Mouse (Mus musculus) heart, embryonic 11.5 days (tissue): ENCODE results near the gene Stxbp4. TPM values are rescaled to one million over a fixed set of nuclear protein-coding genes. Genes with fewer than 3 reads are reported as not detected.

ENCODE experiments used
- ATAC-seq: fragments of 200-750 bp; cut with Nextera tagmentation; replicated peaks from 2 replicates; pipeline ENCODE4 v1.8.0; 2017; ENCODE audit warnings: moderate library complexity; ENCODE audit not compliant: insufficient number of reproducible peaks, low FRiP score, low TSS enrichment
- H3K27ac ChIP-seq: fragments of 300-500 bp; sonication (generic); 2 replicates; pipeline ENCODE4 v1.5.1; 2014; ENCODE audit warnings: mild to moderate bottlenecking, low read depth, low read length
- H3K27me3 ChIP-seq: fragments of 300-500 bp; sonication (generic); 2 replicates; pipeline ENCODE4 v1.6.1; 2014; ENCODE audit warnings: mild to moderate bottlenecking, low read length, mixed read lengths; ENCODE audit not compliant: control insufficient read depth, insufficient read depth
- H3K36me3 ChIP-seq: fragments of 300-500 bp; sonication (generic); 2 replicates; pipeline ENCODE4 v1.6.1; 2014; ENCODE audit warnings: mild to moderate bottlenecking, low read length, moderate library complexity, mixed read lengths; ENCODE audit not compliant: control insufficient read depth, insufficient read depth
- H3K4me1 ChIP-seq: fragments of 300-500 bp; sonication (generic); 2 replicates; pipeline ENCODE4 v1.6.1; 2014; ENCODE audit warnings: low read length; ENCODE audit not compliant: control insufficient read depth, insufficient read depth
- H3K4me2 ChIP-seq: fragments of 300-500 bp; sonication (generic); 2 replicates; pipeline ENCODE4 v1.6.1; 2014; ENCODE audit warnings: mild to moderate bottlenecking, moderate library complexity
- H3K4me3 ChIP-seq: fragments of 300-500 bp; sonication (generic); 2 replicates; pipeline ENCODE4 v1.5.1; 2014; ENCODE audit warnings: low read depth, low read length
- H3K9ac ChIP-seq: fragments of 300-500 bp; sonication (generic); 2 replicates; pipeline ENCODE4 v1.6.1; 2014; ENCODE audit warnings: mild to moderate bottlenecking, low read depth, low read length, moderate library complexity
- H3K9me3 ChIP-seq: fragments of 300-500 bp; sonication (generic); replicated peaks from 2 replicates; pipeline ENCODE4 v1.6.1; 2016; ENCODE audit warnings: low read length; ENCODE audit not compliant: control insufficient read depth
- WGBS: fragments of 180-500 bp; shearing (Covaris S2); extraction: QIAGEN DNeasy Blood & Tissue Kit; methylation state at CpG from one replicate; pipeline ENCODE4 v1.1.7; 2014; ENCODE audit not compliant: insufficient replicate concordance; 5-methylcytosine and 5-hydroxymethylcytosine counted together
- polyA plus RNA-seq: library from polyadenylated mRNA; unstranded; fragments of >200 nt; fragmentation: Nextera tagmentation; extraction: Ambion mirVana; gene quantifications from 2 replicates; pipeline ENCODE4 v1.2.1, GENCODE M21; 2014

Stxbp4 gene
- polyA plus RNA-seq, 1 experiment from 2014 or later = 21.0 TPM

GRCm38 (mm10) chr11:90677027-90677426, 39.1 kb upstream of the Stxbp4 start:
- WGBS = 89% methylated on average over 7 of the region's 7 CpGs
- ATAC-seq = no peak
- no peaks in the 10 kb centered on the region for H3K27me3 ChIP-seq
- no peak overlapping the region for H3K9ac ChIP-seq
- no peaks in the 10 kb centered on the region for H3K9me3 ChIP-seq
- H3K4me2 ChIP-seq = no peak overlapping the region
- no peak overlapping the region for H3K27ac ChIP-seq
- peaks cover 3% of the 10 kb centered on the region; the same call in 1 of the 2 replicates for H3K36me3 ChIP-seq
- no peak overlapping the region for H3K4me3 ChIP-seq
- peaks cover 10% of the 10 kb centered on the region for H3K4me1 ChIP-seq

- no peak overlapping the region for H3K9ac ChIP-seq
- peaks cover 5% of the 10 kb centered on the region; the same call in 1 of the 2 replicates for H3K36me3 ChIP-seq
- H3K27ac ChIP-seq = no peak overlapping the region
- H3K4me2 ChIP-seq = no peak overlapping the region
- no peak overlapping the region for H3K4me3 ChIP-seq
- H3K4me1 ChIP-seq = peaks cover 10% of the 10 kb centered on the region
- WGBS = 71% methylated on average over 5 of the region's 5 CpGs
- peak; percentile 75 for ATAC-seq
- no peaks in the 10 kb centered on the region for H3K27me3 ChIP-seq
- H3K9me3 ChIP-seq = no peaks in the 10 kb centered on the region
Observed at GRCm38 (mm10) chr11:90675479-90676110, 37.7 kb upstream of the Stxbp4 start.

DNA sequence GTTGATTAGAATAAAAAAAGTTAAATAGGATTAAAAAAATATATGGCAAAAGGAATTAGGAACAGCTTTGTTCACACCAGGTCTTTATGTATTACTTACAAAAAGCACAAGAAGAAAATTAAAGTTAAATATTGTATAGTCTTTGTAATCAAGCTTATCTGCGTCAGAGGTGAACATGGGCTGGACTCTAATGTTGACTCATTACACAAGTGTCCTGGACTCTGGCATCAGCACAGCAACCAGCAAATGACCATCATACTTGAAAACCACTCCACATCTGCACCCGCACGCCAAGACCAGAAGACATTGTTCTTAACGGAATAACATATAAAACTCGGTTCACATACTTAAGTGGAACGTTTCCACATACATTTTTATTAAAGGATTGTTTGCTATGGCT, 29.4 kb upstream of the Stxbp4 start:
- H3K36me3 ChIP-seq = peaks cover 10% of the 10 kb centered on the region
- 90% methylated on average over 6 of the region's 6 CpGs for WGBS

DNA sequence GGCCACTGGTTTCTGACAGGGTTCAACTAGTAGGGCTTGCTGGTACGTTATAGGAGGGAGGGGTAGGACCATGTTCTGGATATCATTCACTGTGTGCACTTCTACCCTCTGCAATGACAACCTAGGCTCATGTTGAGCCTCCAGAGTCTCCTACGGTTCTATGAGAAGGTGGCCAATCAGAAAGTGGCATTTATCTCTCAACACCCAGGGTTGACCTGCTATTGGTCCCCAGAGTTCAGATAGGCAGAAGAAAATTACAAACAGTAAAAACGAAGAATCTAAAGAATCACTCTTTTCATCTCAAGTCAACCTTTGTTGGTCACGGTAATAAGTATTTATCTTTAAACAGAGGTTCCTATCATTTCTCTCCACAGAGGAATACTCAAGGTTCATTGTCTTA, 29.0 kb upstream of the Stxbp4 start:
- H3K4me2 ChIP-seq = 0 out of 2 replicates have a peak overlapping the region, but pooled peaks have one; percentile 16
- H3K9me3 ChIP-seq = no peaks in the 10 kb centered on the region
- H3K36me3 ChIP-seq = peaks cover 10% of the 10 kb centered on the region
- H3K27me3 ChIP-seq = no peaks in the 10 kb centered on the region
- no peak overlapping the region for H3K4me3 ChIP-seq
- no peak; the same call in 1 of the 2 replicates for ATAC-seq
- peaks cover 30% of the 10 kb centered on the region for H3K4me1 ChIP-seq
- WGBS = 70% methylated on average over 4 of the region's 4 CpGs
- no peak overlapping the region for H3K27ac ChIP-seq
- no peak overlapping the region for H3K9ac ChIP-seq

More for the DNA sequence above, 29.4 kb upstream of the Stxbp4 start:
- Histone ChIP-seq H3K9ac (no peak overlapping the region), H3K4me2 (no peak overlapping the region), H3K27me3 (no peaks in the 10 kb centered on the region), H3K4me1 (peaks cover 30% of the 10 kb centered on the region), H3K4me3 (no peak overlapping the region), H3K27ac (no peak overlapping the region), H3K9me3 (no peaks in the 10 kb centered on the region)
- no peak for ATAC-seq

DNA sequence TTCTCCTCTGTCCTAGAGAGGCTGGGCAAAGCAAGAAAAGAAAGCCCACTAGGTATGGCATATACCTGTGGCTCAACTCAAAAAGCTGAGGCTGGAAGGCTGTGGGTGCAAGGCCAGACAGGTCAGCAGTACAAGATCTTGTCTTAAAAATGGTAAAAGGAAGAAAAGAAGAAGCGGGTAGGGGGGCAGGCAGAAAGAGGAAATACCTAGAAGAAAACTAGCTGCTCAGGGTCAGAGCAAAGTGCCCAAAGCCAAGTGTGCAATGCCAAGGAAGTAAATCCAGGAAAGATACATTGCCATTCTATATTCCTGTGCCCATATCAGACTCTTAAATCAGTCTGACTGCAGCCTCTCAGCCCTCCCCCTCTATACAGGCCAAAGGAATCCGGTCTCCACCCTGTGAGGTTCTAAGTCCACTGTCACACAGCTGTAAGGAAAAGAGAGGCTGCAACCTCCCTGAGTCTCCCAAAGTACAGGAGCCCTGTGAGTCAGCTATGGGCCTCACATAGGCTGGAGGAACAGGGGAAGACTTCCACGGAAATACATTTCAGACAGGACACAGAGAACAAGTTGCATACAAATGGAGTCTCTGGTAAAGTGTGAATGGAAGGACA, 28.4 kb upstream of the Stxbp4 start:
- Histone ChIP-seq H3K4me1 (peaks cover 30% of the 10 kb centered on the region), H3K36me3 (peaks cover 10% of the 10 kb centered on the region), H3K27me3 (no peaks in the 10 kb centered on the region), H3K4me3 (no peak overlapping the region), H3K9ac (no peak overlapping the region), H3K27ac (peak overlapping the region; percentile 31; the same call in 1 of the 2 replicates), H3K9me3 (no peaks in the 10 kb centered on the region), H3K4me2 (peak overlapping the region; percentile 16; the same call in 1 of the 2 replicates)
- 67% methylated on average over 3 of the region's 3 CpGs for WGBS
- peak; percentile 60; the same call in 1 of the 2 replicates for ATAC-seq

DNA sequence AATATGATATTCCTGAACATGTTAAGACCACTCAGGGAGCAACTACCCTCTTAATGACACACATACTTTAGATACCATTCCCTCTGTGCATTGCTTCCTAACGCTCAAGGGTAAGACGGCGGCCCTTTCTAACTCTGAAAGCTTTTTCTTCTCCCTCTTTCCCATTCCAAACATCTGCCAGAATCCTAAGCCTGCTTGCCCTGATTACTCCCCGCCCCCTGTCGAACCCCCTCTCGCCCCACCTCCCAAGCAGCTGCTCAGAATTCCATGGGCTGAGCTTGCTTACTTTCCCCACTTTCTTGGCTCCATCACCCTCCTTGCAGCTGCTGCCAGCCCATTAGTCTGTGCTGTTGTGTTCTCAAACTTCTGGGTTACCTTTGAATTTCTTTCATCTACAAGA, 27.3 kb upstream of the Stxbp4 start:
- Histone ChIP-seq H3K4me2 (peak overlapping the region; percentile 17), H3K27ac (peak overlapping the region; percentile 89), H3K4me3 (no peak overlapping the region), H3K27me3 (no peaks in the 10 kb centered on the region), H3K36me3 (peaks cover 10% of the 10 kb centered on the region), H3K4me1 (peaks cover 30% of the 10 kb centered on the region), H3K9ac (0 out of 2 replicates have a peak overlapping the region, but pooled peaks have one; percentile 24), H3K9me3 (no peaks in the 10 kb centered on the region)
- WGBS = 10% methylated on average over 6 of the region's 6 CpGs
- no peak for ATAC-seq

DNA sequence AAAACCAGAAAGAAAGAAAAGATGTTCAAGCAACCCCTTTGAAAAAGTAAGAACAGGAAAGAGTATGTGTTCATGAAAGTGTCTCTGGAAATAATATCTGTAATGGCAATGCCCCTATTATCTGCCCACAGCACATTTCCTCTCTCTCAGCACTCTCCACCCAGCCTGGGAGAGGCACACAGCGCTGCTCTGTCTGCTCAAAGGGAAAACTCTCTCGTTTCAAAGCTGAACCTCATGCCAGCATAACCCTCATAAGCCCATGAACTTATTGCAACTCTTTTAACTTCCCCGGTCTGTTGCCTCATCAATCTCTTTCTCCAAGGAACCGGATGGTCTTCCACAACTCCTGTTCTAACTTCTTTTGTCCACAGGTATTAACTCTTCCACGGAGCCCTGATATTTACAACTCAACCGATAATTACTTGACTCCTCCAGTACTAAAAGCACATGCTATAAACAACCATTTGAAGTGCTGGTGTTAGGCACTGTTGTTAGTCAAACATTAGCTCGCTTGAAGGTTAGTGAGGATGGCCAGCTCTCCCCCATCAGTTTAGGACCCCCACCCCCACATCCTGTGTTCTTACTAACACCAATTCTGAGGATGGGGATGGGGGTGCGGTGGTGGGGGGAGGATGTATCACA, 26.6 kb upstream of the Stxbp4 start:
- peak overlapping the region; percentile 89 for H3K27ac ChIP-seq
- peak overlapping the region; percentile 17 for H3K4me2 ChIP-seq
- ATAC-seq = peak; percentile 79
- no peaks in the 10 kb centered on the region for H3K27me3 ChIP-seq
- H3K36me3 ChIP-seq = peaks cover 5% of the 10 kb centered on the region; the same call in 1 of the 2 replicates
- 27% methylated on average over 8 of the region's 8 CpGs for WGBS
- H3K4me3 ChIP-seq = no peak overlapping the region
- H3K4me1 ChIP-seq = peaks cover 30% of the 10 kb centered on the region
- no peaks in the 10 kb centered on the region for H3K9me3 ChIP-seq
- H3K9ac ChIP-seq = peak overlapping the region; percentile 44; the same call in 1 of the 2 replicates

DNA sequence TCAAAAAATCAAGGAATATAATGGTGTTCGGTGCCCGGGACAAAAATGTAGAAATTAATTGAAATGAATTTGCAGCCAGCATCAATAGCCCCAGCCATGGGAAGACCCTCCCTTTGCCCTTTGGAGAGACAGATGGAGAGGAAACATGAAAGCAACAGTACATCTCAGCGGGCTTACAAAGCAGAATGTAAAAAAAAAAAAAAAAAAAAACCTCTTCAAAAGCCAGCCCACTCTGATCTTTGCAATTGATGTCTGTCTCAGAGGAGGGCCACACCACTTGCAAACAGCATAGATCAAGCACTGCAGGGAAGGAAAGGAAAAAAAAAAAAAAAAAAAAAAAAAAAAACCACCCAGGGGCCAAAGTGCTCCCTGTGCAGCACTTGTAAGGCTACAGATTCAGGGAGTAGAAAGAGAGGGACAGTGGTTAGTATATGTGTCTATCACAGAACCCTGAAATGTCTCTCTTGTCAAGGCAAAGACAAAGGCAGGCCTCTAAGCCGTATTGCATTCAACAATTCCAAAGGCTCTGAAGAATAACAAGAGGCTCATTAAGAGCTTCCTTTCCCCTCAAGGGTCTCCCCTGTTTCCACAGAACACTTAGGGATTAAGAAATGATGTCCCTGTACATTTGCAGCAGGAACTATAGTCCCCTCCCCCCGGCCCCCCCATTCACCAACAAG, 25.9 kb upstream of the Stxbp4 start:
- peaks cover 5% of the 10 kb centered on the region; the same call in 1 of the 2 replicates for H3K36me3 ChIP-seq
- H3K4me2 ChIP-seq = peak overlapping the region; percentile 25; the same call in 1 of the 2 replicates
- H3K9me3 ChIP-seq = no peaks in the 10 kb centered on the region
- no peaks in the 10 kb centered on the region for H3K27me3 ChIP-seq
- peak overlapping the region; percentile 89 for H3K27ac ChIP-seq
- no peak for ATAC-seq
- peak overlapping the region; percentile 44; the same call in 1 of the 2 replicates for H3K9ac ChIP-seq
- H3K4me3 ChIP-seq = no peak overlapping the region
- 59% methylated on average over 5 of the region's 5 CpGs for WGBS
- H3K4me1 ChIP-seq = peaks cover 30% of the 10 kb centered on the region
